Mouse (Mus musculus): ENCODE results near the gene Slc40a1.

DNA sequence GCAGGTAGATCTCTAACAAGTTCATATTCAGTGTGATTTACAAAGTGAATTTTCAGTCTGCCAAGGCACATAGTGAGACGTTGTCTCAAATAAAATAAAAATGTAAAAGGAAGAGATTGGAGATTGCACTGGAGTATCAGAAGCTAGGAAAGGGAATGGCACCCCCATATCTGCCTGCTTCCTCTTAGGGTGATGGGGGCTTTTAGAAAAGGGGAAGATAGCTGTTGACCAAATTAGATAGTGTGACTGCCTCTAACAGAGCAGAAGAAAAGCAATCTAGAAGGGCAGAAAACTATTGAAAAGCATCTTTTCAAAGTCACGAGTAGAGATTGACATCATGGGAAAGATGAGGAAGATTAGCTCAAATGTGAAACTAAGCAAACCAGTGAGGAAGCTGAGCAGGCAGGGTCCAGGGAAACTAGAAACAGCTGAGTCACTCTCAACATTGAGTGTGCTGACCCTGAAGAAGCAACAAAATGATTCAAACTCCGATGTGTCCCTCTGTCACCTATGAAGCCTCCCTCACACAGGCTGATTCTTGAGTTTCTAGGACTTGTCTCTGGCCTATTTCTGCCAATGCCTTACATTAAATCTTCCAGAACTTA lies 45.0 kb downstream of the Slc40a1 start:
- TF ChIP-seq POLR2A (IDR thresholded peaks at IDR 0.05; ENCODE audit: borderline replicate concordance, control insufficient read depth, low read depth, low read length): no peak
- no peak for TF ChIP-seq CTCF (IDR thresholded peaks at IDR 0.05; ENCODE audit: control insufficient read depth, insufficient read depth, low read length)

All from bone marrow, adult 2 months (tissue).